Mouse (Mus musculus) brain, embryonic 14.5 days (tissue): ENCODE results near the gene Slc1a5. TPM values are rescaled to one million over a fixed set of nuclear protein-coding genes. Genes with fewer than 3 reads are reported as not detected.

ENCODE experiments used
- DNase-seq: peaks from one replicate; pipeline ENCODE4 v3.0.0-alpha.2; 2011; ENCODE audit warnings: low read depth
- CTCF ChIP-seq: fragments of 200-500 bp; IDR thresholded peaks from 2 replicates; pipeline ENCODE4 v1.5.1; 2012; ENCODE audit warnings: inconsistent platforms, mild to moderate bottlenecking, moderate library complexity, borderline replicate concordance; ENCODE audit not compliant: insufficient read depth, insufficient read length; ENCODE audit errors: extremely low read depth
- POLR2A ChIP-seq: fragments of 200-500 bp; IDR thresholded peaks from 2 replicates; pipeline ENCODE4 v1.6.1; 2012; ENCODE audit warnings: mild to moderate bottlenecking, inconsistent platforms, borderline replicate concordance; ENCODE audit not compliant: poor library complexity, insufficient read depth, insufficient read length, severe bottlenecking; ENCODE audit errors: extremely low read depth
- polyA plus RNA-seq: library from polyadenylated mRNA; depleted of rRNA; stranded (reverse); fragments of >200 nt; gene quantifications from 2 replicates; pipeline ENCODE4 v1.2.3, GENCODE M21; 2012

Slc1a5 gene
- polyA plus RNA-seq, 1 experiment: 18.7 TPM

GRCm38 (mm10) chr7:16837916-16838803, 57.0 kb downstream of the Slc1a5 start:
- TF ChIP-seq CTCF (no peak), POLR2A (no peak)
- no peak for DNase-seq

- DNase-seq: no peak
- TF ChIP-seq POLR2A (no peak), CTCF (no peak)
Measured at GRCm38 (mm10) chr7:16838804-16839426, 57.8 kb downstream of the Slc1a5 start.

- no peak for DNase-seq
- no peak for TF ChIP-seq POLR2A
- no peak for TF ChIP-seq CTCF
Measured at GRCm38 (mm10) chr7:16839427-16840108, 58.4 kb downstream of the Slc1a5 start.

GRCm38 (mm10) chr7:16840109-16840491, 59.0 kb downstream of the Slc1a5 start:
- no peak for TF ChIP-seq CTCF
- DNase-seq: no peak

- no peak for DNase-seq
- no peak for TF ChIP-seq CTCF
- no peak for TF ChIP-seq POLR2A
Measured at GRCm38 (mm10) chr7:16841078-16841477, 59.9 kb downstream of the Slc1a5 start.

GRCm38 (mm10) chr7:16841561-16842560, 60.7 kb downstream of the Slc1a5 start:
- no peak for TF ChIP-seq POLR2A
- TF ChIP-seq CTCF: no peak
- peak; percentile 11 for DNase-seq

GRCm38 (mm10) chr7:16842645-16843063, 61.5 kb downstream of the Slc1a5 start, which contains the start of gene Prkd2:
TSS of gene Prkd2 (plus strand) at chr7:16842902.
- DNase-seq: peak; percentile 95
- no peak for TF ChIP-seq POLR2A
- TF ChIP-seq CTCF: no peak

- TF ChIP-seq CTCF (no peak), POLR2A (no peak)
- peak; percentile 31 for DNase-seq
Measured at GRCm38 (mm10) chr7:16843441-16844171, 62.5 kb downstream of the Slc1a5 start.

- DNase-seq: no peak
Measured at GRCm38 (mm10) chr7:16844696-16845071, 63.5 kb downstream of the Slc1a5 start.

More at GRCm38 (mm10) chr7:16844696-16845071, 63.5 kb downstream of the Slc1a5 start:
- no peak for TF ChIP-seq CTCF
